Mouse (Mus musculus): Measurements from ENCODE around the gene Kif18a.

Kif18a gene

DNA sequence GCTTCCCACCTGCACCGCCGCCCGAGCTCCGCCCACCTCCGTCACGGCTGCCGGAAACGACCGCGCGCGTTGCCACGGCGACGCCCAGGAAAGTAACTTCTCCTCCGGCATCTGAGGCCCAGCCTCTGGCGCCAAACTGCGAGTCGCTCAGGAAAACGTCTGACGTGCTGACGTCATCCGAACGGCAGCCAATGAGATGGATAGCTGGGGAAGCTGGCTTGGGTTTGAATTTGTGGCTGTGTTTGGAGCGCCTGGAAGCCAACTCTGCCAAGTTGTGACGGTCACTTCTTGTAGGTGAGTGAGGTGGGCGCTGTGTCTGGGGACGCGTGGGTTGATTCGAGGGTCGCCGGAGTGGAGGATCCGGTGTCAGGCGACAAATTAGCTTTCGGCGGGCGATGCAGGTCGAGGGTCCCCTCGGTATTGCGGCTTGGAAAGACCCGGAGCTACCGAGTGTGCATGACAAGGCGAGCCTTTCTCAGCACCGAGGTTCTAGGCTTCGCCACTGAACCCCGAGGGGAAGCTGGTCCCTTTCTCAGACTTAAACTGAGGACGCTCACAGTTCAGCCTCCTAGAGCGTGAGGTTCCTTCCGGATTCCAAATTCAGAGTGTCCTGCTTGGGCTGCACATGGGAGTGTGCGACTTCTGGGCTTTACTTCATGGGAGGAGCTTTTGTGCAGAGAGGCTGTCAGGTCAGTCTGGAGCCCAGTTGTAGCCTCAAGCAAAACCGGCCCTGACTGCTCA lies at the start of gene Kif18a, which contains the start of gene Mettl15:
Gene Kif18a (plus strand): TSS at position 139 of the 741 bp plus-strand sequence.
Gene Mettl15 (minus strand): TSS at position 149 of the 741 bp plus-strand sequence.
- peak; percentile 97 for DNase-seq

DNA sequence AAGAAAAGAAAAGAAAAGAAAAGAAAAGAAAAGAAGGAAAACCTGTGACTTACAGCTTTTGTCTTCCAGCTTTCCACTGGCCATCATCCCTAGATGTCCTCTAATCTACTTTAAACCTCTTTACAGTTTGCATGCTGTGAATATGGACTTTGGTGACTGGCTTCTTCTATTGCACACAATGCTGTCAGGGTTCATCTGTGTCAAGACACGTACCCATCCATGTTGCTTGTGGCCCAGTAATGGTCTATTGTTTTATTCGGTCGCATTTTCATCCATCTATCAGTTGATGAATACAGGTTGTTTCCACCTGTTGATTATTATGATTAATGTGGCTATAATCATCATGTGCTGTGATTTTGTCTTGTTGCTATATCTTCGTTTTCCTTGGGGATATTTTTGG lies 46.7 kb upstream of the Kif18a start:
- no peak for DNase-seq

DNA sequence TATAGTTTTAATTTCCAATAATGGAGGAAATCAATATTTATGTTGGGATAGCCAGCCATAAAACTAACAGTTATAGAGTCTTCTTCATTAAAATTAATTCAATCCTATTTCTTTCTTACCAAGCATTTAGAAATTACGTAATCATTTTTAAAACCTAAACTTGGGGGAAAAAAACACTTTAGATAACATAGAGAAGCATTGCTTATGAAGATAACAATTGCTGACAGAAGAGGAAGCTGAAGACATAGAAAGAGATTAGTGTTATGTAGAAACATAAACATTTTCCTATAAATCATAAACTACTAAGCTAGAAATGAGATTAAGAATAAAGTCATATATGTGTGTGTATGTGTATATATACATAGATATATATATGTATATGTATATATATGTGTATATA lies 44.8 kb upstream of the Kif18a start:
- DNase-seq = no peak

DNA sequence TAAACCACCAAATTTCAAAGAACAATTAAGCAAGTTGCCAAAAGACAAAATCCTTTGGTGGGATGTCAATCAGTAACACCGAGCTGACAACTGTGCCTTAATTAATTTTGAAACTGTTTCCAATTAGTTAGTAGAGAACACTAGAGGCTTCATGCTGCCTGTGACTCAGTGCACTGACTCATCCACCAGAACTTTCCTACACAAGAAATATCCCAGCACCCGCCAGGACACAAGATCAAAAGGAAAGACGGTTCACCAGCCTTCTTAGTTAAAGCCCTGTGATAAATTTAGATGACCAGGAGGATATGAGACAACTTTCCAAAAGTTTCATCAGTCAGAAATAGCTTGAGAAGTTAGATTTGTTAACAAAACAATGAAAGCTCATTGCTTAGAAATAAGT lies 38.6 kb upstream of the Kif18a start:
- DNase-seq = no peak

DNA sequence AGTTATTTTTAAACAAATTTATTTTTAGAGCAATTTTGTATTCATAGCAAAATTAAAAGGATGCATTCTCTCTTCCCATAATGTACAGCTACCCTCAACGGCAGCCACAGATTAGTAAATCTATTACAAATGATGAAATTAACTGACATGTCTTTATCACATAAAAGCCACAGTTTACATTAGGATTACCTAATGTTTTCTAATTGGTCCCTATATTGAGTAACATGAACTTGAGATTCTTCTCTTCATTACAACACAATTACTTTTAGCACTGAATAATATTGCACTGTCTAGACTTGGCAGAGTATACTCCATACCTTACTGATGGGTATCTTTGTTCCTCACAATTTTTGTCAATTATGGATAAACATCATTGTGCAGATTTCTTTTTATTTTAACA lies 17.8 kb upstream of the Kif18a start:
- no peak for DNase-seq

DNA sequence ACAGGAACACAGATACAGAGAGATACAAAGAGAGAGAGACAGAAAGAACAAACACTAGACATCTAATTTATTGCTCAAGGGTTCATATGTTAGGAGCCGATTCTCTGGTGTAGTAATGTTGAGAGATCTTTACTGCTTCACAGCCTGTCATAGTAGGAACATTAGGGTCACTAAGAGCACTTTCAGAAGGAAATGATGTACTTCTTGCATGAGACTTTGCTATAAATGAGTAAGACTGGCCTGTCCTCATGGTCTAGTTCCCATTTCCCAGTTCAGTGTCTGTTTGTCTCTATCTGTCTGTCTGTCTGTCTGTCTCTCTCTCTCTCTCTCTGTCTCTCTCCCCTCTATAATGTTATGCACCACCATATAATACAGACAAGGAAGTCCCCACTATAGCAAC lies 7.4 kb upstream of the Kif18a start:
- no peak for DNase-seq

DNA sequence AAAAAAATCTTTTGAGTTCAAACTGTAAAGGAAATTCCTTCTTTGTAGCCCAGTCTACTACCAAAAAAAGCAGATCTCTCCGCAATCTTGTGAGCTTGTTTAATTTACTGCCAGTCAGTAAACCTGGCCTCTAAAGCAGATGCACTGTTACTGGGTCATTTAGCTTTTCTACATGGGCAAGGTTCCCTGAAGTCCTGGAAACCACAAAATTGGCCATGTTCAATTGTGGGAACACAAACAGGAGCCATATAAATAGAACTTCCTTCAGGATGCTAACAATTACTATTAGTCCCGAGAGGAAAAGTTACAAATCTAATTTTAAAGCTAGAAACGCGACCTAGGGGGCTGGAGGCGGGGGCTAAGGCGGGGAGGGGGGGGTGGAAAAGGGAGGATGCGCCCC lies 2.9 kb upstream of the Kif18a start:
- peak; percentile 9 for DNase-seq

DNA sequence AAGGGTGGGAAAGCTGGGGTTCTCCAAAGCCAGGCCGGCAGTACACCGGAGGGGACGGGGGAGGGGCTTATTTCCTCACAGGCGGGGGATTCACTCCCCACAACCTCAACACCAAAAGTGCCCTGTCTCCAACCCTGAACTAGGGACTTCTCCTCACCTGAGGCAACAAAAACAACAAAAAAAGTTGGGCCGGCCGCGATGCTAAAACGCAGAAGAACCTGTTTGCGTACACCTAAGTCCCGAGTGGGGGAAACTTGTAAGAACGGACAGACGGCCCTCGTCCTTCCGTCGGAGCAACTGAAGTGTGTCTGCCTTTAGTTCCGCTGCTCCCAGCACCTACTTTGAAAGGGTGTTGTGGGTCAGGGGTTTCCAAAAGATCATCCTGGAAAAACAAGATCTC lies 2.5 kb upstream of the Kif18a start:
- DNase-seq = peak; percentile 67

DNA sequence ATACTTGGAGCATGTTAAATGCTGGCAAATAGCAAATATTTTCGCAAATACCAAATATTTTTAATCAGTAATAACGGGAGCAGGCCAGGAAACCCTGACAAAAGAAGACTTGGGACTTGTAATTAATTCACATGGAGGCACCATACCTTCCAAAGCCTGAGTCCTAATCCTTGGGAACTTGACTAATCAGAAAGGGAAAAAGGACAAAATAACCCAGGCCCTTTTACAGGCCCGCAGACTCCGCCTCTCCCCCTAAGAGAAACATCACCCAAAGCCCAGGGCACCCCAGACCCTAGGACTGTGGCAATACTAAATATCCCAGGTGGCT lies 302 bp upstream of the Kif18a start:
- DNase-seq = no peak

DNA sequence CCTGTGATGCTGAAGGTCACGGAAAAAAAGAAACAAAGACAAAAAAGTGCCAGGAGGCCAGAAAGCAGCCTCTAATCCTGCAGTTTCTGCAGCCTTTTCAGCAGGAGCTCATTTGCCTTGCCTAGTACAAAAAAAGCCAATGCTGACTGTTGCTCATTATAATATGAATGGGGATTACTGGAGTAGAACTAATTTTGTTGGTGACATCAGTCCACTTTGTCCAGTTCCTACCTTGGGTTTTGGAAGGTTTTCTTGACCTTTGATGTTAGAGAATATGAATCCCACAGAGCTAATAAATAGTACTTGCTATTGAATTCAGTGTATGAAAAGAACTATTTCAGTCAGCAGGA lies 778 bp downstream of the Kif18a start:
- no peak for DNase-seq

DNA sequence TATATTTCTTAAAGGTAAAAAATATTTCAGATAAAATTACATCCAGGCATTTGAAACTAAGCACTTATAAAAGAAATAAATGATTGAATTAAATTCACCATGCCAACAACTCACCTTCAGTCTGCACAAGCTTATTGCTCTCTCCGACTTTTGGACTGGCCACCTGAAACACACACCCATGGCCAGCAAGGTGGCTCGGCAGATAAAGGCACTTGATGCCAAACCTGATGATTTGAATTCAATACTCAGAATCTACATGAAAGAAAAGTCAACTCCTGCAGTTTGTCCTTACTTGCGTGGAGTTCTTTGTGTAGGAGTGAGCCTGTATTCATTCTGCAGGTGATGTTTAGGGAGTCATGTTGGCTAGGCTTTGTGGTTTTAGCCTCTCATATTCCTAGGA lies 3.6 kb downstream of the Kif18a start:
- no peak for DNase-seq

DNA sequence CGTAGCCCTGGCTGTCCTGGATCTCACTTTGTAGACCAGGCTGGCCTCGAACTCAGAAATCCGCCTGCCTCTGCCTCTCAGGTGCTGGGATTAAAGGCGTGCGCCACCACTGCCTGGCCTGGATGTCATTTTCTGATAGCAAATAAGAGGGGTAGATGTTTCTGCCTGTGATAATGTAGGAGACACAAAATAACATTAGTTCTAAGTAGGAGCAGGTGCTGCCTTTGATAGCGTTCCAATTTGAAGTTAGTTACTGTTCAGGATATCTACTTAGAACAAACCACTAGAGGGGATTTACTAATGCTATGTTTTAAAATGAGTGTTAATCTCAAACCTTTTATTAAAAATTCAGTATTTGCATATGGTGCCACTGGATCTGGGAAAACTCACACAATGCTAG lies 8.8 kb downstream of the Kif18a start:
- DNase-seq = no peak

DNA sequence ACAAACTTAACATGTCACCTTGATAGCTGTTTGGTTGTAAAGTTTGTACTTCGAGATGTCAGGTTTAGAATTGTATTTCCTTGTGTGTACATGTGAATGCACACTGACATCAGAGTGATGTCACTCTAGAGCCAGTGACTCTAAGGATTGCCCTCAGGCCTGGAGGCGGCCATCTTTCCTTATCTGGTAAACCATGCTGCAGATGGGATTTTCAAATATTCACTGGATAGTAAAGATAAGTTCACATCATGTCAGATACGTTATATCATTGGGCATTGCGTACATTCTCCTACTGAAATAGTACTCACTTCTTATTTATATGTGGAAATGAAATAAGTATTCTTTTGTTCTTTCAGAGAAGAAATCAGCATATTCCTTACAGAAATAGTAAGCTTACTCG lies 15.7 kb downstream of the Kif18a start:
- no peak for DNase-seq

DNA sequence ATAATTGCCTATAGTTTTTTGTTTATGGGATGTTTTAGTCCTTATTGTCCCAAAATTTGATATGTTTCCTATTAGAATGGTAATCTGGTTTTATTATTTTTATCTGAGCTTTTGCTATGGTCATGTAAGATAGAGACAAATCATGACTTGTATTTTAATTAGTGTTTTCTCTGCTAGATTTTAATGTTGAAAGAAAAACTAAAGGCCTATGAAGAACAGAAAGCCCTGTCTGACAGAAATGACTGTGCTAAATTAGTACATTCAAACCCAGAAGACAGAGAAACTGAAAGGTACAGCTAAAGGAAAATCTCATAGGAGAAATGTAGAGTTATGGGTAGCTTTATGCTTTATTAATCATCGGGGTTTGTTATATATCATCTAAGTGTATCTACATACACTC lies 17.6 kb downstream of the Kif18a start:
- DNase-seq = no peak

DNA sequence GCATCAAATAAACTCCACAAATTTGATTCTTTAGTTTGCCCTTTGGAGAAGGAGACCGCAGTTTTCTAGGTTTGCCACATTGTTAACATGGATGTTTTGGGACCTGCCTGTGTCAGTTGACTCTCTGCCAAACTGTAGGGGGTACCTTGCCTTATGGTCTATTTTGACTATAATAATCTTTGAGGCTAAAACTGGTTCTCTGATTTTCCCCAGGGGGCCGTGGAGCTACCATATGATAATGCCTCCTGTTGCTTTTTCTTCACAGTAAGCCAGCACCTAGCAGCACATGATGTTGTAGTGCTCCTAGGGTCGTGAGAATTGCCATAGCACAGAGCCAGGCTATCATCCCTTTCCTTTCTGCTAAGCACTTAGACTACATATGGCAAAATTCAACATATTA lies 21.7 kb downstream of the Kif18a start:
- no peak for DNase-seq

DNA sequence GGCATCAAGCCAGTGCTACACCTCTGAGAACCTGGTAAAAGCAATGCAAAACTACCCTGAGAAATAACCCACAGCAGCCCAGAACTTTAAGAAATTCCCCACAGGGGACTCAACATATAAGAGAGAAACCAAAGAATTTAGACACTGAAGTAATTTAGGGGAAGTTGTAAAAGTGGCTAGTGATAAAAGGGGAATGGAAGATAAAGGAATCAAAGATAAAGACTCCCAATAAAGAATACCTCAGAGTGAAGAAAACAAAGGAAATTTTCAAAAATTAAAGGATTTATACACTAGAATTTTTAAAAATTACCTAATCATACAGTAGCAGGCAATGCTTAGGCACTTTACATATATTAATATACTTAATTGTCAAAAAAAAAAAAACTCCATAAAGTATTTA lies 23.1 kb downstream of the Kif18a start:
- DNase-seq = no peak

DNA sequence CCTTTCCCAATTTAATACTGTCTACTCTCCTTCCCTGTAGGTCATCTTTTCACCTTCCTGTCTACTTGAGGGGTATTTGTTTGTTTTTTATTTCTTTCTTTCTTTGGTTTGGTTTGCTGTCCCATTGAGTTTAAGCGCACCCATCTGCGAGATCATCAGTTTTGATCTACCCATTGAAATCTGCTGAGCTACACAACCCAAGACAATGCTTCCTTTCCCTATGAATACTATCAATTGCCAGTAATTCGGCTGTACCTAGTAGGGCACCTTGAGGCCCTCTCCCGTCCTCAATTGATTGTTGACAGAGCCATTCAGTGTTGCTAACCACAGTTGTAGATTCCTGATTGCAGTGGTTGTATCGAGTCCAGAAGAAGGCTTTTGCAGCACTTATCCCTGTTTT lies 30.8 kb downstream of the Kif18a start:
- DNase-seq = no peak

DNA sequence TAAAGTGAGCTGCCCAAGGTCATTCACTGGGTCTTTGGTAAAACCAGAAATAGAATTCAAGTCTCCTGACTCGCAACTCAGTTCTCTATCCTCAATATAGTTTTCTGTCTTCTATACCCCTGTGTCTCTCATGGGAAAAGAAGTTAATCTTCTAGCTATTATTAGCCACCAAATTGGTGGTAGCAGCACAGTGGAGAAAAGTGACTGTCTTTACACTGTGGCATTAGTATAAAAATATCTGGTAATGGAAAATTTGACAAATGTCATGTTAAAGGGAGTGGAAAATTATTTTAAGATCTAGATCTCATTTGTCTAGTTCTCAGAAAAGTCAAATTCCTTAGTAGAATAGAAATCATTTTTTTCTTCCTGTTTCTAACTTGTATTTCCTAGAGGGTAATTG lies 51.3 kb downstream of the Kif18a start:
- DNase-seq = no peak

DNA sequence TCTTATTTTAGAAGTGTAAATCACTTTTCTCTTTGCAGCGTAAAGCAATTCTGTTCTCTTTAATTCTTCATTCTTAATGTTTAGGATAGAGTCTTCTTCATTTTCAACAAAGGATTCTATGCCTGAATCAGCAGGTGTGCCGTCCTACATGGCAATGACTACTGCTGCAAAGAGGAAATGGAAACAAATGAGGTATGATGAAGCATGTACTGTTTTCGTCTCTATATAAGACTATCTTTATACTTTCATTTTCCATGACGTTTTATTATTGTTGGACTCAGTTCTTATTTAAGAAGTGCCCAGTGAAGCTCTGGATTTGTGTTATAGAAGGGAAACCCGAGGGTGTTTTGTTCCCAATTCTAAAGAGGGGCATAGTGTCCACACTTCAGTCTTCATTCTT lies 53.7 kb downstream of the Kif18a start:
- no peak for DNase-seq

DNA sequence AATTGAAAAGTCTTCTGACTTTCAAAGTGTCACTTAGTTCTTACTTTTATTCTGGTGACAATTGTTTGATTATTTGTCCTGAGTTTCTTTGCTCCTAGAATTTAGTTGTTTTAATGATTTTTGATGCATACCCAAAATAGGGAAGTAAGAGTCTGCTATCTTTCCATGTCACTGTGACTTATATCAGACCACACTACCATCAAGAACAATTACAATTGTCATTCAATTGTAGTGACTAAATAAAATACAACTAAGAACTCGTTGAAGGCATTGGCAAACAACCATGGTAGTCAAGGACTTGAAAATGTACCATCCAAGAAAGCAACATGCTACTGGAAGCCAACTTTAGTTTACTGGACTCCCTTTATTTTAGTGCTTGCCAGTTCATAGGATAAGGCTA lies 55.2 kb downstream of the Kif18a start:
- DNase-seq = no peak

DNA sequence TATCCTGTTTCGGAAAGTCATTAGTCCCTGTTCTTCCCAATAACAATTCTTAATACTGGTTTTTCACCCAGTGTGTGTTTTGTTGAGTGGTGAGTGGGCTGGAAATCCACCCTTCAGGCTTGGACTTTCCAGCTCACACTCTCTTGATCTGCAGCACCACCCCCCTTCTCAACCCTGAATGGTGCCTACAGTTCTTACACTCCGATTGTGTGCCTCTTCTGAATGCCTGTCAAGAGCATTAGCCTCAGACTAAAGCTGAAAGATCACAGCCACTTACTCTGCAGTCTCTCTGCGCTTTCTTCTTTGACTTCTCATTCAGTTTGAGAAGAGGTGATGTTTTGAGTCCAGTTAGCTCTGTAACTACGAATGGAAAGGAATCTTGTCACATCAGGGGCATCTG lies 64.8 kb downstream of the Kif18a start:
- no peak for DNase-seq

DNA sequence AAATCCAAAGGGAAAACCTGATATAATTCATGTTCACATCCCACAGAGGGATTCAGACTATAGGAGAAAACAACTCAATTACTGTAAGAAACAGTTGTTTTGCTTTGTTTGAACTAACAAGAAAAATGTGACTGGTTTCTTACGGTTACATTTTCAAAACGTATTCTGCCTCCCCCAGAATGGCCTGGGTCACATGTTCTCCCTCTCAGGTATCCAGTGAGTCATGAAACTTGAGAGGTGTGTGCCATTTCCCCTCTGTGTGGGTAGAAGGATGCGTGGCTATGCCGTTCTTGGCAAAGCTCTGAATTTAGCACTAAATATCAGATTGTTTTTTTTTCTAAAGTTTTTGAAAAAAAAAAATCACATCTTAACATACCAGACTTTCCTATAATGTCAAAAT lies 68.2 kb downstream of the Kif18a start:
- DNase-seq = no peak

DNA sequence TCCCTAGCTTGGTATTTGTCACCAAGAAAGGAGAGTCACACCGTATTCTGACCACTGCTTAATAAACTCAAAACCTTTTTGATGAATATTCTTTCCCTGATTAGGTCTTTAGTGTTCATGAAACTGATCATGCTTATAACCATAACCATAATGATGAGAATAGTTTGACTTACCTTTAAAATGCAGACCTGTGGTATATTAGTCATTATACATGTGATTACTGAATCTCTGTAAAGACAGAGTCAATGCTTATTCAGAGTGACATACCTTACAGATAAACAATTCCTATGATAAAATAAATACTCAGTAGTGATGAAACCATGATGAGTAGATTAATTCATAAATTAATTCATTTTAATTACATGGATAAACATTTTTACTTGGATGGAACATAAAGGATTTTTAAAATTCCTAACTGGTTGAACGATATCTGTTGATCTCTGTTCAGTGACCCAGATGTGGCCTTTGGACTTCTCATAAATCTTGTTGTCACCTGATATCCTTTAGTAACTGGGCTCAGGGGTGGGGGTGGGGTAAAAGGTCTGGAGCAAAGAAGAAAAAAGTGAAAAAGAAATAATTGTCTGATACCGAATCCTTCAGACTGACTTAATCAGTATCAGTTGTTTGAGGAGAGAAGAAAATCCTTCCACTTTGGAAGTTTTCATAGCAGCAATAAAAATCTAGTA lies 78.1 kb downstream of the Kif18a start:
- DNase-seq = no peak

DNA sequence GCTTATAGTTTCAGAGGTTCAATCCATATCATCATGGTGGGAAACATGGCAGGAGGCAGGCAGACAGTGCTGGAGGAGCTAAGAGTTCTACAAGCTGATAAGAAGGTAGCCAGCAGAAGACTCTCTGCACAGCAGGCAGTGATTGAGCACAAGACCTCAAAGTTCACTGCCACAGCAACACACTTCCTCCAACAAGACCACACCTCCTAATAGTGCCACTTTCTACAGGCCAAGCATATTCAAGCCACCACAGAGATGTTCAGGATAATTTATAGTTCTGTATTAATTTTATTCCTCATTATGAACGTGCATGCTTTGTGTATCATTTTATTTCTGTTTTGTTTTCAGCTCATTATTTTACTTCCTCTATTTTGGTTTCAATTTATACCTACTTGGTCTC lies 85.4 kb downstream of the Kif18a start:
- DNase-seq = no peak

DNA sequence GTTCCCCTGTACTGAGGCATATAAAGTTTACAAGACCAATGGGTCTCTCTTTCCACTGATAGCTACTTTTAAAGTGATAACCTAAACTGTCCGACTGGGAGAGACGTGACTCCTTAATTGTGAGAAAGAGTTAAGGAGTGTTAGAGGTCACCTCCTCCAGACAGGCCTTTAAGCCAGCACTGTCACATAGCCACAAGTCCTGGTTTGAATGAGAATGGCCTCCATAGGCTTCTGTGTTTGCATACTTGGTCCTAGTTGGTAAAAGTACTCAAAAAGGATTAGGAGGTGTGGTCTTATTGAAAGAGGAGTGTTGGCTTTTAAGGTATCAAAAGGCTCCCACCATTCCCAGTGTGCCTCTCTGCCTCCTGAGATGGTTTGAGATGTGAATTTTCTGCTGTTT lies 94.3 kb downstream of the Kif18a start:
- DNase-seq = no peak

Measured in kidney, adult 9 months (tissue).